Mouse (Mus musculus): ENCODE measurements around the gene Apoe.
"Not testable (repeated sequence)": the region's sequence is repeated elsewhere in the genome, so short reads cannot be mapped to it uniquely, and the experiment has no call there.

Apoe gene

DNA sequence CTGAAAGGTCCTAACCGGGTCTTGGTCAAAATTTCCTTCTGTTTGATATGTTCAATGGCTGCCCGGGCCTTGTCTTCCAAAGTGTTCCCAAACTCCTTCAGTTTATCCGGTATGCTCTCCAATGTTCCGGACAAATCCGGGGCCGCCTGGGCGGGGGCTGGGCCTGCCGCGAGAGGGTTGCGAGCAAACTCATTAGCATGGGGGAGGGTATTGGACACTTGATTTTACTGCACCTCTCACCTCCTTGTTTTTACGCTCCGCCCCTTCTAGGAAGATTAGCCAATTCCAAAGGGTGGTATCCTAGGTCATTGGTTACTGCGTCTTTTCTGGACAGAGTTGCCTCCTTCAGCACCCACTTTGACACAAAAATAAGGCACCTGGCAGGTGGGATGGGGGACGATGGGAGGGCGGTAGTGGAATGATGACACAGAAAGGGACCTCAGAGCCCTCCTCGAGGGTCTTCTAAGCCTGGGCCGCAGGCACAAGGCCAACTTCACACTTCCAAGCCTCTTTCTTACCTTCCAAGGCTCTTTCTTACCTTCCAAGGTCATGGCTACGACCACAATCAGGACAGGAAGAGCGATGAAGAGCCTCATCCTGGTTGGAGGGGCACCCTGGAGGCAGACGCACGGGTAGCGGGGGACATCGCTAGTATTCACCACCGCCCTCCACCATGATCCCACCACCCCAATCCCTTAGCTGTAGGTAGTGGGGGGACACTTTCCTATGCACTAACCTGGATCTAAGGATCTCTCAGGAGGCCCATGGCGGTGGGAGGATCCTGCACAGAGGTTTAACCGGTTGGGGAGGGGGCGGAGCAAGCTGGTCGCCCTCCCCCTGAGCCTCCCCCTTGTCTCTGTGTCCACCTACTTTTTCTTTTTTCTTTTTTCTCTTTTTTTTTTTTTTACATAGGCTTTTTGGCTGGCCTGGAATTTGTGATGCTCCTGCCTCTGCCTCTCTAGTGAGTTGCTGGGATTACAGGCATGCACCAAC, 6.8 kb downstream of the Apoe start, which contains the start of gene Apoc1:
Gene Apoc1 (minus strand): TSS at position 788 of the 993 bp plus-strand sequence.
- no peak for DNase-seq (ENCODE audit: low spot score in 2 of 2)

- DNase-seq (ENCODE audit: low spot score in 2 of 2): no peak
Measured at GRCm38 (mm10) chr7:19691434-19691833, 7.6 kb downstream of the Apoe start.

DNA sequence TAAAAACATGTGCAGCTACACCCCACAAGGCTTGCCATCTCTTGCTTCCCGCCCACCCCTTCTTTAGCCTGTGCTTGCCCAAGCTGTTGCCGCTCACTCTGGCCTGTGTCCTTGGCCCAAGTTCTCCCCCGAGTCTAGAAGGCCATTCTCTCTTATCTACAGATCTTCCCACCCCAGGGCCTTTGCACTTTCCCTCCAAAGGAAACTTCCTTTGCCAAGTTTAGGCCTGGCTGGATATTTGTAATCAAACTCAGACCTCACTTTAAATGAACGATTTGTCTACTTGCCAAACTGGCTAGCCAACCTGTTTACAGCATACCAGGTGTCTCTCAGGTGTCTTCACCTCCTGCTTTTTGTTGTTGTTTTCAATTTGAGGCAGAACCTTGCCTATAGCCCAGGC, 8.1 kb downstream of the Apoe start:
- DNase-seq (ENCODE audit: low spot score in 2 of 2): no peak

GRCm38 (mm10) chr7:19688611-19689010, 10.4 kb downstream of the Apoe start:
- no peak for DNase-seq (ENCODE audit: low spot score in 2 of 2)

DNA sequence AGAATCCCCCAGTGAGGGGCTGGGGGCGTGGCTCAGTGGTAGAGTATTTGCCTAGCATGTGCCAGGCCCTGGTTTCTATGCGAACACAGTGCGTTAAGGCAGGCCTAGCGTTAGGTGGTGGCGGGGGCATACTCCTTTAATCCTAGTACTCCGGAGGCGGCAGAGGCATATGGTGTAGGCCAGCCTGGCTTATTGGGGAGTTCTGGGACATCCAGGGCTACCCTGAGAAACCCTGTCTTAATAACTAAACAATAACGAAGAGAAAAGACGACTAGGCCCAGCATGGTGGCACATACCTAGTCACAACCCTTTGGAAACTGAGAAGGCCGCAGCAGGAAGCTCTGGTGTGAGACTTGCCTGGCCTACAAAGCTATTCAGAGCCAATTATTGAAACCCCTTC, 10.9 kb downstream of the Apoe start:
- no peak for DNase-seq (ENCODE audit: low spot score in 2 of 2)

DNA sequence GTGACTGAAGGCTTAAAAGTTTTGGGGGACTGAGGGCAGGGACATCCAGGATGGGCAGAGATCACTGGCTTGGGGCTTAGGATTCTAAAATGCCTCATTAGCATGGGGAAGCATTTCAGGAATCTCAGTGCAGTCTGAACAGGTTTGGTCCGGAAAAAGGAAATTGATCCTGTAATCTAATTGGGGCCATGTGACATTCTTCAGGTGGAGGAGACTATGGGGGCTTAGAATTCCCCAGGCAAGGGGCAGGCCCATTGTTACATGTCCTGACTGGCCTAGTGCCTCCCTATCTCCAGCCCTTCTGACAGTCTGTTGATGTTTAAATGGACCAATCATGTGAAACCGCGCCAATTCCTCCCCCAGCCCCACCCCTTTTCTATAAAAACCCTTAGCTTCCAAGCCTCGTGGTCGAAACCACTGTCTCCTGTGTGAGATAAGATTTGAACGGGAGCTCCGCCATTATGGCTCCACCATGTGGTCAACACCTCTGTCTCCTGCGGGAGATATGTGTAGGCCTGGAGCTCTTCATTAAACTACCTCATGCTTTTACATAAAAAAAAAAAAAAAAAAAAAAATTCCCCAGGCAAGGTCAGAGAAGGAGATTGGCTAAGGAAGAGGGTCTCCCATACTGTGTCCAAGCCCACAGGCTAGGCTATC, 11.9 kb downstream of the Apoe start:
- DNase-seq (ENCODE audit: low spot score in 2 of 2): not testable (repeated sequence)

- no peak for DNase-seq (ENCODE audit: low spot score in 2 of 2)
Measured at GRCm38 (mm10) chr7:19686521-19686920, 12.5 kb downstream of the Apoe start.

DNA sequence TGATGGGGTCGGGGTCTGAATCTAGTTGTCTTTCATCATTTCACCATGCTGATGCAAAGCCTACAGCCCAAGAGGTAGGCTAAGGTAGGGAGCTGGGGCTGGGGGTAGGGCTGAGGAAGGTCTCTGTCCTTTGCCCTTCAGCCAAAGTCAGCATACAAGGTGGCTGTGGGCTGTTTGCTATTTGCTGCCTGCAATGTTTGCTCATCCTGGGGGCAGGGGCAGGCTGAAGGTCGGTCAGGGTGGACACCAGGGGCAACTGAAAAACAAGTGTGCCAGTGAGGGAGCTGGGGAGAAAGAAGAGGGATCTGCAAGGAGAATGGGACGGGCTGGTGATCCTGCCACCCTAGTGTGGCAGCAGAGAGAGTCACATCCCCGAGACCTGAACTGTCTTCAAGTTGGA, 13.6 kb downstream of the Apoe start:
- no peak for DNase-seq (ENCODE audit: low spot score in 2 of 2)

- no peak for DNase-seq (ENCODE audit: low spot score in 2 of 2)
Measured at GRCm38 (mm10) chr7:19683771-19684201, 15.2 kb downstream of the Apoe start.

GRCm38 (mm10) chr7:19682979-19683378, 16.0 kb downstream of the Apoe start:
- DNase-seq (ENCODE audit: low spot score in 2 of 2): no peak

DNA sequence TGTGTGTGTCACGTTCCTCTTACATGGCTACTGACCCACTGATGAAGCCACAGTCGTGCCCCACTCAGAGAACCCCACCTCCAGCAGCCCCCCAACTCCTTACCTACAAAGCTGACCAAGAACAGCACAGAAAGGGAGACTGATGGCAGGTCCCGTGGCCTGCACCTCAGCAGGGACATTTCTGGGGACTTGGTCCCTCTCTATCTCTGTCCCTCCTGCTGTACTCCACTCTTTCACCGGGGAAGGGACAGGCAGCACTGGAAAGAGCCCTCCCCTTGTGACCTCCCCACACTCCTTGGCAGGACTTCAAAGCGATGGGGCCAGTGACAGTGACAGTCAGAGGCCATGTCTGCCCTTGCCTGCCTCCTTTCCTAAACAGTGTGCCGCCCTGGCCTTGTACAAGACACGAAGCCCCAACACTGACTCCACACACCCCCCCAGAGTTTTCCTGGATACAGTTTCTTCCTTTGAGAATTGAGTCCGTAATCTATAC, 17.7 kb downstream of the Apoe start, which contains the start of the genes Gm44805 and Apoc4:
Gene Gm44805 (minus strand): TSS at position 222 of the 493 bp plus-strand sequence.
Gene Apoc4 (minus strand): TSS at position 278 of the 493 bp plus-strand sequence.
- no peak for DNase-seq (ENCODE audit: low spot score in 2 of 2)

DNA sequence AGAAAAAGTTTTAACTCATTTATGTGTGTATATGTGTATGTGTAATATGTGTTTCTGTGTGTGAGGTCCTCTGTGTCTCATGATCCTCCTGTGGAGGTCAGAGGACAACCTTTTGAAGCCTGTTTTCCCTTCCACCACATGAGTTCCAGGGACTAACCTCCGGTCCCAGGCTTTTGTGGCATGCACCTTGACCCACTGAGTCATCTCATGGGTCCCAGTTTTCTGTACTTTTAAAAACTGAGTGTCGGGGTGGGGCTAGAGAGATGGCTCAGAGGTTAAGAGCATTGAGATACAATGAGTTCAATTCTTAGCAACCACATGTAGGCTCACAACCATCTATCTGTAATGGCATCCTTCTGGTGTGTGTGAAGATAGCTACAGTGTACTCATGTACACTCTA, 18.3 kb downstream of the Apoe start:
- no peak for DNase-seq (ENCODE audit: low spot score in 2 of 2)

DNA sequence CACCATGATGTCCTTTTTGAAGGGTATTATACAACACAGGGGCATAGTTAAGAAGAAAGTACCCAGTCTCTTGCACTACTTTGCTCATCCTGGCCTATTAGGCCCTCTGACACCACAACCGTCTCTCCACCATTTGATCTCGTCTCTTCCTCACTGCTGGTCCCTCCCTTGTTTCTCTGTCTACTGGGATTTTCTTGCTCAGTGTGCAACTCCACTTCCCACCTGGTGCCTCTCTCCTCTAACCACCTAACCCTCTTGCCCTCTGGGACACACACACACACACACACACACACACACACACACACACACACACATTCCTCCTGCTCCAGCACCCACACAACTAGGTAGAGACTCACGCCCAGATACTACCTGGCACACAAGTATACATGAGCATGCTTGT, 20.1 kb downstream of the Apoe start:
- DNase-seq (ENCODE audit: low spot score in 2 of 2): no peak

GRCm38 (mm10) chr7:19677872-19678271, 21.1 kb downstream of the Apoe start, which contains the start of gene Apoc2:
Gene Apoc2 (minus strand): TSS chr7:19677941.
- DNase-seq (ENCODE audit: low spot score in 2 of 2): no peak

DNA sequence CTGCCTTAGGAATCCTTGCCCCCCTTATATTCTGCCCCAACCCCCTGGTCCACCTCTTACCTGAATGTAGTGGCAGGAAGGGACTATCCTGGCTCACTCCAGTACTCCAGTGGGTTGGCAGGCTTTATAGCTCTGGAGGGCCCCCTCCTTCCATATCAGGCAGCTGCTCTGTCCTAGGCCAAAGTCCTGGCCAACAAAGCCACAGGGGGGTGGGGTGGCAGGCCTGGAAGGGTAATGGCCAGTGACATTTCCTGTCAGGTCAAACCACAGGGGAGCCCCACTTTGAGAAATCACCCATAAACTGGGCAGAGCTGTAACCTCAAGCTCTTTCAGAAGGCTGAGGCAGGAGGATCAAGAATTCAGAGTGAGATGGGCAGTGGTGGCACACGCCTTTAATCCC, 22.3 kb downstream of the Apoe start:
- DNase-seq (ENCODE audit: low spot score in 2 of 2): no peak

DNA sequence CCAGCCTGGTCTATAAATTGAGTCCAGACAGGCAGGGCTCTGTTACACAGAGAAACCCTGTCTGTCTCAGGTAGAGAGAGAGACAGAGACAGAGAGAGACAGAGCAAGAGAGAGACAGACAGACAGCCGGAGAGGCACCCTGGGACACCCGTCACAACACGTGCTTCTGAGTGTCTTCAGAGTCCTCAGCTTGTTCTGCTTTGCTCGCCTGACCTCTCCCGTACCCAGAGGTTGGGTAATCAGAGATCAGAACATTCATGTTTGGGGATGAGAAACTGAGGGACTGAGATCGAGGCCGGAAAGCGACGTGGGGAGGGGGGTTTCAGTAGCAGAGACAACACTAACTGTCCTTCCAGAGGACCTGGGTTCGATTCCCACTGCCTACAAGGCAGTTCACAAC, 23.2 kb downstream of the Apoe start:
- DNase-seq (ENCODE audit: low spot score in 2 of 2): no peak

GRCm38 (mm10) chr7:19673083-19673699, 25.8 kb downstream of the Apoe start:
- DNase-seq (ENCODE audit: low spot score in 2 of 2): no peak

GRCm38 (mm10) chr7:19671511-19671910, 27.5 kb downstream of the Apoe start:
- DNase-seq (ENCODE audit: low spot score in 2 of 2): no peak

- DNase-seq (ENCODE audit: low spot score in 2 of 2): peak; percentile 89 to 96
Measured at GRCm38 (mm10) chr7:19668947-19669721, 29.9 kb downstream of the Apoe start.

DNA sequence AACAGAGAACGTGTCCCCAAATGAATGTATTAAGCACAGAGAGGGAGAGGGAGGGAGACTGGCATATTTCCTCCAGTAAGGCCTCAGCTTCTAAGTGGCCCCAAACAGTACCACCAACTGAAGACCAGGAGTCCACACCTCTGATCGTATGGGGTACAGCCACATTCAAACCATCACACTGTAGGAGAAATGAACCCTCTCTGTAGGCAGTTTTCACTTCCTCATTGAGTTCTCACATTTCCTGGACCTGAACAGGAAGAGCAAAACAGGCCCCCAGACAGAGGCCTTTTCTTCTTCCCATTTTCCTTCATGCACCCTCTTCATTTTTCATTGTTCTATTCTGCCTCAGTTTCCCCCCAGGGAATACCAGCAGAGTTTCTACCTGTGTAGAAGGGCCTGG, 31.6 kb downstream of the Apoe start:
- DNase-seq (ENCODE audit: low spot score in 2 of 2): no peak

GRCm38 (mm10) chr7:19666750-19667149, 32.2 kb downstream of the Apoe start:
- no peak for DNase-seq (ENCODE audit: low spot score in 2 of 2)

All from spleen, postnatal 4 days (tissue).